In the genomic region with DNA sequence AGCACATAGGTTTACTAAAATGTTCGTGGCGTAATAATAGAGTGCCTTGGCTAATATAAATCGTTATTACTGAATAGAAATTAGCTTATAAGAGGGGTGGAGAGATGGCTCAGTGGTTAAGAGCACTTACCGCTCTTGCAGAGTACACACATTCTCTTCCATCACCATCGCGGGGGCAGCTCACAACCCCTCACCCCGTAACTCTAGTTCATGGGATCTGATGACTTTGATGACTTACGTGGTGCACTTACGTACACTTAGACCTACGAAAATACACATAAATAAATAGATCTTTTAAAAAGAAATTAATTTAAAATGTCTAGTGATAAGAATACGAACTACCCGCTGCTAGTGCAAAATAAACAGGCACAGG, we compare ENCODE assay signal across 8 mouse cellular contexts. TPM values are rescaled to one million over a fixed set of nuclear protein-coding genes. Genes with fewer than 3 reads are reported as not detected.
DNase-seq lines count a peak whose midpoint lies in the region; ATAC-seq and TF ChIP-seq lines count a peak whose summit lies in the region.

No protein-coding gene starts in this region.

- peak overlapping the region; percentile 82 for H3K4me2 ChIP-seq in heart, embryonic 12.5 days
- H3K4me2 ChIP-seq in embryonic facial prominence, embryonic 13.5 days: peak overlapping the region; percentile 82
- H3K4me2 ChIP-seq in intestine, postnatal 0 days (replicated peaks; ENCODE audit: low read depth): peak overlapping the region; percentile 96
- H3K4me2 ChIP-seq in midbrain, embryonic 15.5 days: peak overlapping the region; percentile 61

- TF ChIP-seq CTCF in MEL (IDR thresholded peaks at IDR 0.05 in 2 of 3, conservative IDR thresholded peaks at IDR 0.05 in 1 of 3; ENCODE audit: control insufficient read depth in 1 of 3, insufficient read depth in 1 of 3, low read depth in 2 of 3, low read length in 3 of 3, poor library complexity in 1 of 3, severe bottlenecking in 1 of 3): no peak
- TF ChIP-seq CTCF in intestine, postnatal 0 days (IDR thresholded peaks at IDR 0.05; ENCODE audit: low read depth): no peak

- TF ChIP-seq EP300 in MEL (IDR thresholded peaks at IDR 0.05; ENCODE audit: low read depth in 1 of 2, low read length in 2 of 2): no peak

- H3K9me3 ChIP-seq in heart, embryonic 12.5 days (replicated peaks): no peaks in the 10 kb centered on the region
- no peaks in the 10 kb centered on the region for H3K9me3 ChIP-seq in MEL (replicated peaks; ENCODE audit: insufficient read depth, low read length)
- H3K9me3 ChIP-seq in embryonic facial prominence, embryonic 13.5 days: no peaks in the 10 kb centered on the region
- H3K9me3 ChIP-seq in intestine, postnatal 0 days (ENCODE audit: control insufficient read depth): no peaks in the 10 kb centered on the region
- H3K9me3 ChIP-seq in midbrain, embryonic 15.5 days: no peaks in the 10 kb centered on the region

- no peak for DNase-seq in heart, adult 9 months (ENCODE audit: low spot score in 2 of 2)
- DNase-seq in MEL (ENCODE audit: low read depth, low spot score): no peak
- no peak for DNase-seq in spleen, adult 12 weeks (ENCODE audit: low spot score)

- H3K36me3 ChIP-seq in heart, embryonic 12.5 days: no peaks in the 10 kb centered on the region
- peaks cover 0 to 3% of the 10 kb centered on the region in 2 experiments; a peak in 2 of 4 replicates for H3K36me3 ChIP-seq in MEL (ENCODE audit: control insufficient read depth in 1 of 2, insufficient read depth in 2 of 2, low read length in 2 of 2)
- H3K36me3 ChIP-seq in embryonic facial prominence, embryonic 13.5 days: no peaks in the 10 kb centered on the region
- H3K36me3 ChIP-seq in intestine, postnatal 0 days (ENCODE audit: control insufficient read depth, insufficient read depth): no peaks in the 10 kb centered on the region
- no peaks in the 10 kb centered on the region for H3K36me3 ChIP-seq in midbrain, embryonic 15.5 days (replicated peaks)

- 39% methylated on average over 12 of the region's 12 CpGs for WGBS in heart, embryonic 12.5 days
- WGBS in embryonic facial prominence, embryonic 13.5 days: 43% methylated on average over 12 of the region's 12 CpGs
- WGBS in intestine, postnatal 0 days: 39% methylated on average over 12 of the region's 12 CpGs
- 46% methylated on average over 12 of the region's 12 CpGs for WGBS in midbrain, embryonic 15.5 days

- peaks cover 6% of the 10 kb centered on the region for H3K4me1 ChIP-seq in heart, embryonic 12.5 days (replicated peaks)
- H3K4me1 ChIP-seq in MEL (ENCODE audit: control insufficient read depth in 1 of 2, insufficient read depth in 2 of 2, low read length in 2 of 2): peaks cover 0 to 8% of the 10 kb centered on the region in 2 experiments
- peaks cover 4% of the 10 kb centered on the region; the same call in 1 of the 2 replicates for H3K4me1 ChIP-seq in embryonic facial prominence, embryonic 13.5 days
- no peaks in the 10 kb centered on the region for H3K4me1 ChIP-seq in intestine, postnatal 0 days (replicated peaks; ENCODE audit: control insufficient read depth, insufficient read depth, low read length)
- H3K4me1 ChIP-seq in midbrain, embryonic 15.5 days: peaks cover 9% of the 10 kb centered on the region

- no peak overlapping the region for H3K9ac ChIP-seq in heart, embryonic 12.5 days
- H3K9ac ChIP-seq in MEL (ENCODE audit: control insufficient read depth, low read depth, low read length, poor library complexity, severe bottlenecking): peak overlapping the region; percentile 48
- no peak overlapping the region for H3K9ac ChIP-seq in embryonic facial prominence, embryonic 13.5 days
- H3K9ac ChIP-seq in intestine, postnatal 0 days (ENCODE audit: low read depth, low read length): peak overlapping the region; percentile 75; the same call in 1 of the 2 replicates
- H3K9ac ChIP-seq in midbrain, embryonic 15.5 days: peak overlapping the region; percentile 74

- no peak for TF ChIP-seq POLR2A in MEL (IDR thresholded peaks at IDR 0.05; ENCODE audit: control insufficient read depth in 1 of 2, insufficient read depth in 1 of 2, low read depth in 1 of 2, low read length in 2 of 2, poor library complexity in 1 of 2)

- no peak for ATAC-seq in heart, embryonic 12.5 days (ENCODE audit: insufficient number of reproducible peaks, low FRiP score)
- ATAC-seq in embryonic facial prominence, embryonic 13.5 days (ENCODE audit: insufficient number of reproducible peaks, insufficient read depth, low FRiP score, low TSS enrichment, low read depth): no peak
- no peak for ATAC-seq in intestine, postnatal 0 days
- peak; percentile 26; the same call in 1 of the 2 replicates for ATAC-seq in midbrain, embryonic 15.5 days (replicated peaks)
- no peak for ATAC-seq in monocyte, adult 5-6 weeks (replicated peaks; ENCODE audit: insufficient number of reproducible peaks, low FRiP score, low TSS enrichment, poor library complexity, severe bottlenecking)

- TF ChIP-seq RAD21 in MEL (IDR thresholded peaks at IDR 0.05; ENCODE audit: low read depth, low read length): no peak

- H3K27me3 ChIP-seq in heart, embryonic 12.5 days (replicated peaks): no peaks in the 10 kb centered on the region
- H3K27me3 ChIP-seq in MEL (ENCODE audit: control insufficient read depth in 1 of 2, insufficient read depth in 2 of 2, low read length in 2 of 2): no peaks in the 10 kb centered on the region
- no peaks in the 10 kb centered on the region for H3K27me3 ChIP-seq in embryonic facial prominence, embryonic 13.5 days
- H3K27me3 ChIP-seq in intestine, postnatal 0 days (replicated peaks; ENCODE audit: control insufficient read depth, insufficient read depth, low read length): no peaks in the 10 kb centered on the region
- H3K27me3 ChIP-seq in midbrain, embryonic 15.5 days (replicated peaks): no peaks in the 10 kb centered on the region

- H3K27ac ChIP-seq in heart, embryonic 12.5 days (ENCODE audit: poor library complexity, severe bottlenecking): no peak overlapping the region
- no peak overlapping the region for H3K27ac ChIP-seq in MEL (ENCODE audit: control insufficient read depth, low read depth, low read length)
- no peak overlapping the region for H3K27ac ChIP-seq in embryonic facial prominence, embryonic 13.5 days
- H3K27ac ChIP-seq in intestine, postnatal 0 days (ENCODE audit: low read depth, low read length): no peak overlapping the region
- H3K27ac ChIP-seq in midbrain, embryonic 15.5 days: peak overlapping the region; percentile 98

- no peaks in the 10 kb centered on the region; the same call in 1 of the 2 replicates for H3K79me2 ChIP-seq in MEL (ENCODE audit: control insufficient read depth, insufficient read depth, low read length, poor library complexity)

- H3K4me3 ChIP-seq in heart, embryonic 12.5 days: peak overlapping the region; percentile 72
- H3K4me3 ChIP-seq in MEL (ENCODE audit: control insufficient read depth in 1 of 2, insufficient read depth in 1 of 2, low read depth in 2 of 2, low read length in 2 of 2): peak overlapping the region; percentile 62 to 96
- peak overlapping the region; percentile 58 for H3K4me3 ChIP-seq in embryonic facial prominence, embryonic 13.5 days
- peak overlapping the region; percentile 76 for H3K4me3 ChIP-seq in intestine, postnatal 0 days (ENCODE audit: low read depth, low read length)
- peak overlapping the region; percentile 71 for H3K4me3 ChIP-seq in midbrain, embryonic 15.5 days

TF ChIP-seq in MEL, 35 proteins besides CTCF, POLR2A, EP300 and RAD21 (continues in another document):
- TF ChIP-seq SIN3A (IDR thresholded peaks at IDR 0.05; ENCODE audit: low read length) (no peak), HCFC1 (IDR thresholded peaks at IDR 0.05; ENCODE audit: low read depth, low read length) (no peak), ZMIZ1 (IDR thresholded peaks at IDR 0.05; ENCODE audit: low read depth, low read length) (no peak), ZKSCAN1 (IDR thresholded peaks at IDR 0.05; ENCODE audit: low read depth, low read length) (no peak), GABPA (IDR thresholded peaks at IDR 0.05; ENCODE audit: low read depth, low read length) (no peak), USF2 (IDR thresholded peaks at IDR 0.05; ENCODE audit: borderline replicate concordance in 1 of 2, insufficient read depth in 1 of 2, low read depth in 1 of 2, low read length in 2 of 2) (no peak), E2F4 (IDR thresholded peaks at IDR 0.05; ENCODE audit: borderline replicate concordance, low read depth, low read length) (no peak), MAFK (IDR thresholded peaks at IDR 0.05; ENCODE audit: borderline replicate concordance, low read depth, low read length) (no peak), MYB (IDR thresholded peaks at IDR 0.05; ENCODE audit: low read depth, low read length) (no peak), UBTF (IDR thresholded peaks at IDR 0.05; ENCODE audit: borderline replicate concordance, insufficient read depth, low read depth, low read length) (no peak), MYC (IDR thresholded peaks at IDR 0.05; ENCODE audit: low read depth, low read length) (no peak), MAZ (IDR thresholded peaks at IDR 0.05; ENCODE audit: low read depth, low read length) (no peak), ZC3H11A (IDR thresholded peaks at IDR 0.05; ENCODE audit: low read depth, low read length) (no peak), RCOR1 (IDR thresholded peaks at IDR 0.05; ENCODE audit: low read depth, low read length) (no peak), MAX (IDR thresholded peaks at IDR 0.05; ENCODE audit: low read length) (no peak)

RNA-seq across cellular contexts. Expression of gene Prdm9, which starts 0.8 kb away (rescaled TPM):
- polyA plus RNA-seq in heart, embryonic 12.5 days (2016; fragmentation: Nextera tagmentation; extraction: Ambion mirVana): 1.6 TPM in 2 replicates
- 1.6 and 2.2 TPM in 2 replicates for total RNA-seq in MEL (2012; rRNA removed)
- polyA plus RNA-seq in MEL (2012; ENCODE audit: insufficient read depth in 1 of 2, insufficient read length in 2 of 2, low read depth in 1 of 2, low replicate concordance in 2 of 2, missing spikeins in 1 of 2): 10 to 100 TPM in 1 of 2 experiments, 1 to 10 TPM in 1; 3.5 to 42.2 TPM
- polyA plus RNA-seq in embryonic facial prominence, embryonic 13.5 days (2015; fragmentation: Nextera tagmentation; extraction: Ambion mirVana): 1.7 TPM in 2 replicates
- 1.5 and 1.8 TPM in 2 replicates for polyA plus RNA-seq in intestine, postnatal 0 days (2015; fragmentation: Nextera tagmentation; extraction: Ambion mirVana)
- polyA plus RNA-seq in midbrain, embryonic 15.5 days (2015; fragmentation: Nextera tagmentation; extraction: Ambion mirVana): 1.9 and 2.7 TPM in 2 replicates
- 3.8 to 15.2 TPM (median 4.9 TPM) in 3 replicates for total RNA-seq in monocyte, adult 5-6 weeks (2017)

RNA-seq across cellular contexts. Expression of gene Pdcd2, which starts 37.8 kb away (rescaled TPM):
- 31.1 and 32.6 TPM in 2 replicates for polyA plus RNA-seq in heart, embryonic 12.5 days (2016; fragmentation: Nextera tagmentation; extraction: Ambion mirVana)
- 106 and 109 TPM in 2 replicates for total RNA-seq in MEL (2012; rRNA removed)
- polyA plus RNA-seq in MEL (2012; ENCODE audit: insufficient read depth in 1 of 2, insufficient read length in 2 of 2, low read depth in 1 of 2, low replicate concordance in 2 of 2, missing spikeins in 1 of 2): 100 to 1,000 TPM in 1 of 2 experiments, not detected in 1; 110 TPM
- polyA plus RNA-seq in embryonic facial prominence, embryonic 13.5 days (2015; fragmentation: Nextera tagmentation; extraction: Ambion mirVana): 46.2 and 46.3 TPM in 2 replicates
- polyA plus RNA-seq in intestine, postnatal 0 days (2015; fragmentation: Nextera tagmentation; extraction: Ambion mirVana): 42.7 and 46.2 TPM in 2 replicates
- polyA plus RNA-seq in midbrain, embryonic 15.5 days (2015; fragmentation: Nextera tagmentation; extraction: Ambion mirVana): 58.3 and 59.7 TPM in 2 replicates
- 41.3 to 60.1 TPM (median 53.8 TPM) in 3 replicates for total RNA-seq in monocyte, adult 5-6 weeks (2017)

Comparison
In these comparisons a context has a peak if more than half of its experiments do, and no peak if none do; other contexts are left out.
1. H3K9ac ChIP-seq: peak in MEL (single experiment), intestine, postnatal 0 days (single experiment) and midbrain, embryonic 15.5 days (single experiment); none in heart, embryonic 12.5 days (single experiment) and embryonic facial prominence, embryonic 13.5 days (single experiment).
2. Peak in every context shown above with its lines, with median percentiles within 50 percentile points of each other: H3K4me2 ChIP-seq and H3K4me3 ChIP-seq.